ENCODE assay signal across 26 mouse cellular contexts in genomic region chr3:127849922-127850321, GRCm38 (mm10). TPM values are rescaled to one million over a fixed set of nuclear protein-coding genes. Genes with fewer than 3 reads are reported as not detected.
DNase-seq lines count a peak whose midpoint lies in the region; ATAC-seq and TF ChIP-seq lines count a peak whose summit lies in the region.
"Had no signal": no experiment of that assay in that cellular context is flagged by ENCODE, and none has a peak within 500 bp of the region (broad histone marks: within the 10 kb centered on the region; RNA-seq: fewer than 3 reads in every experiment).

No protein-coding gene starts in this region.

- no peak overlapping the region for H3K27ac ChIP-seq in intestine, postnatal 0 days (ENCODE audit: low read depth, low read length)
- H3K27ac ChIP-seq in liver, embryonic 14.5 days = peak overlapping the region; percentile 18; the same call in 1 of the 2 replicates
- H3K27ac ChIP-seq in hindbrain, embryonic 16.5 days (ENCODE audit: low read depth, low read length) = no peak overlapping the region
- no peak overlapping the region for H3K27ac ChIP-seq in heart, embryonic 12.5 days (ENCODE audit: poor library complexity, severe bottlenecking)
- no peak overlapping the region for H3K27ac ChIP-seq in midbrain, embryonic 16.5 days (ENCODE audit: low read length)
- H3K27ac ChIP-seq: embryonic facial prominence, embryonic 12.5 days; forebrain, embryonic 13.5 days; heart, embryonic 10.5 days; hindbrain, embryonic 10.5 days; hindbrain, postnatal 0 days; left cerebral cortex, adult 2 months; limb, embryonic 15.5 days; midbrain, embryonic 12.5 days had no signal

- no peaks in the 10 kb centered on the region for H3K9me3 ChIP-seq in intestine, postnatal 0 days (ENCODE audit: control insufficient read depth)
- no peaks in the 10 kb centered on the region for H3K9me3 ChIP-seq in liver, embryonic 14.5 days (ENCODE audit: control insufficient read depth, low read length)
- no peaks in the 10 kb centered on the region for H3K9me3 ChIP-seq in hindbrain, embryonic 16.5 days (ENCODE audit: control insufficient read depth, low read length)
- H3K9me3 ChIP-seq in heart, embryonic 12.5 days (replicated peaks) = peaks cover 5% of the 10 kb centered on the region; the same call in 1 of the 2 replicates
- H3K9me3 ChIP-seq in midbrain, embryonic 16.5 days (replicated peaks; ENCODE audit: control insufficient read depth, low read length, poor library complexity, severe bottlenecking) = no peaks in the 10 kb centered on the region; the same call in 1 of the 2 replicates
- H3K9me3 ChIP-seq: embryonic facial prominence, embryonic 12.5 days; hindbrain, embryonic 10.5 days; limb, embryonic 15.5 days had no signal

- no peak overlapping the region for H3K4me2 ChIP-seq in intestine, postnatal 0 days (replicated peaks; ENCODE audit: low read depth)
- peak overlapping the region; percentile 33 for H3K4me2 ChIP-seq in liver, embryonic 14.5 days (ENCODE audit: low read depth)
- H3K4me2 ChIP-seq in hindbrain, embryonic 16.5 days (ENCODE audit: low read length) = no peak overlapping the region
- no peak overlapping the region for H3K4me2 ChIP-seq in heart, embryonic 12.5 days
- no peak overlapping the region for H3K4me2 ChIP-seq in midbrain, embryonic 16.5 days (ENCODE audit: low read length)
- H3K4me2 ChIP-seq: embryonic facial prominence, embryonic 12.5 days; forebrain, embryonic 13.5 days; limb, embryonic 15.5 days; midbrain, embryonic 12.5 days had no signal

- no peak; the same call in 1 of the 2 replicates for ATAC-seq in intestine, postnatal 0 days
- peak; percentile 76 for ATAC-seq in liver, embryonic 14.5 days (ENCODE audit: insufficient read depth)
- no peak for ATAC-seq in hindbrain, embryonic 16.5 days
- no peak for ATAC-seq in heart, embryonic 12.5 days (ENCODE audit: insufficient number of reproducible peaks, low FRiP score)
- ATAC-seq in midbrain, embryonic 16.5 days = no peak
- ATAC-seq: forebrain, embryonic 13.5 days; hindbrain, postnatal 0 days; lung, postnatal 0 days had no signal

- no peaks in the 10 kb centered on the region for H3K36me3 ChIP-seq in intestine, postnatal 0 days (ENCODE audit: control insufficient read depth, insufficient read depth)
- no peaks in the 10 kb centered on the region for H3K36me3 ChIP-seq in liver, embryonic 14.5 days (replicated peaks; ENCODE audit: control insufficient read depth, insufficient read depth, low read depth)
- no peaks in the 10 kb centered on the region for H3K36me3 ChIP-seq in hindbrain, embryonic 16.5 days (ENCODE audit: control insufficient read depth, insufficient read depth, low read length)
- no peaks in the 10 kb centered on the region for H3K36me3 ChIP-seq in heart, embryonic 12.5 days
- no peaks in the 10 kb centered on the region for H3K36me3 ChIP-seq in midbrain, embryonic 16.5 days (ENCODE audit: control insufficient read depth, insufficient read depth, low read length)
- H3K36me3 ChIP-seq: embryonic facial prominence, embryonic 12.5 days; heart, embryonic 10.5 days; hindbrain, embryonic 10.5 days; limb, embryonic 15.5 days; midbrain, embryonic 12.5 days had no signal

- DNase-seq in c-Kit-positive CD71-positive TER-119-positive erythroid progenitor cells, embryonic 14.5 days (ENCODE audit: low spot score) = peak; percentile 64
- peak in 2 of 3 experiments; percentile 32 to 54 for DNase-seq in liver, embryonic 14.5 days (ENCODE audit: low read depth in 3 of 3, low spot score in 3 of 3)
- no peak for DNase-seq in Muller cell, postnatal 12 days (ENCODE audit: inconsistent ontology term)
- DNase-seq: adrenal gland, postnatal 25 days; cerebellum, adult 11-12 months; cerebellum, postnatal 10 days; heart, postnatal 10 days; kidney, adult 18-20 months; kidney, postnatal 10 days; right cerebral cortex, postnatal 14 days; spleen, adult 18-20 months; thymus, postnatal 25 days had no signal

- no peaks in the 10 kb centered on the region for H3K27me3 ChIP-seq in intestine, postnatal 0 days (replicated peaks; ENCODE audit: control insufficient read depth, insufficient read depth, low read length)
- H3K27me3 ChIP-seq in liver, embryonic 14.5 days (ENCODE audit: control insufficient read depth, insufficient read depth, low read length) = no peaks in the 10 kb centered on the region
- 0 out of 2 replicates have a peak, but pooled peaks cover 2% of the 10 kb centered on the region for H3K27me3 ChIP-seq in hindbrain, embryonic 16.5 days (replicated peaks; ENCODE audit: control insufficient read depth, insufficient read depth, low read length)
- peaks cover 24% of the 10 kb centered on the region; the same call in 1 of the 2 replicates for H3K27me3 ChIP-seq in heart, embryonic 12.5 days (replicated peaks)
- H3K27me3 ChIP-seq in midbrain, embryonic 16.5 days (ENCODE audit: control insufficient read depth, insufficient read depth, low read depth, low read length) = no peaks in the 10 kb centered on the region
- H3K27me3 ChIP-seq: embryonic facial prominence, embryonic 12.5 days; forebrain, embryonic 13.5 days; limb, embryonic 15.5 days; midbrain, embryonic 12.5 days had no signal

- TF ChIP-seq EP300 in liver, embryonic 14.5 days (IDR thresholded peaks at IDR 0.05; ENCODE audit: low read depth) = peak; percentile 58

- H3K9ac ChIP-seq in intestine, postnatal 0 days (ENCODE audit: low read depth, low read length) = no peak overlapping the region
- H3K9ac ChIP-seq in liver, embryonic 14.5 days (replicated peaks) = peak overlapping the region; percentile 14; the same call in 1 of the 2 replicates
- H3K9ac ChIP-seq in hindbrain, embryonic 16.5 days (ENCODE audit: low read depth, low read length) = no peak overlapping the region
- no peak overlapping the region for H3K9ac ChIP-seq in heart, embryonic 12.5 days
- H3K9ac ChIP-seq in midbrain, embryonic 16.5 days (ENCODE audit: low read depth, low read length) = no peak overlapping the region
- H3K9ac ChIP-seq: embryonic facial prominence, embryonic 12.5 days; forebrain, embryonic 13.5 days; limb, embryonic 15.5 days; midbrain, embryonic 12.5 days had no signal

- H3K4me3 ChIP-seq in intestine, postnatal 0 days (ENCODE audit: low read depth, low read length) = no peak overlapping the region
- no peak overlapping the region for H3K4me3 ChIP-seq in liver, embryonic 14.5 days (ENCODE audit: insufficient read depth in 1 of 2, low read depth in 2 of 2, low read length in 2 of 2)
- no peak overlapping the region for H3K4me3 ChIP-seq in hindbrain, embryonic 16.5 days (ENCODE audit: low read length)
- H3K4me3 ChIP-seq in heart, embryonic 12.5 days = no peak overlapping the region
- no peak overlapping the region for H3K4me3 ChIP-seq in midbrain, embryonic 16.5 days (ENCODE audit: low read depth, low read length)
- H3K4me3 ChIP-seq: embryonic facial prominence, embryonic 12.5 days; erythroblast, embryonic 14.5 days; forebrain, embryonic 13.5 days; heart, embryonic 10.5 days; hindbrain, embryonic 10.5 days; left cerebral cortex, adult 2 months; limb, embryonic 15.5 days; midbrain, embryonic 12.5 days had no signal

- WGBS in intestine, postnatal 0 days = 54% methylated on average over 5 of the region's 5 CpGs
- 29% methylated on average over 5 of the region's 5 CpGs for WGBS in liver, embryonic 14.5 days (ENCODE audit: insufficient replicate concordance)
- WGBS in hindbrain, embryonic 16.5 days = 81% methylated on average over 5 of the region's 5 CpGs
- 68% methylated on average over 5 of the region's 5 CpGs for WGBS in heart, embryonic 12.5 days
- WGBS in midbrain, embryonic 16.5 days = 71% methylated on average over 5 of the region's 5 CpGs

- H3K4me1 ChIP-seq in intestine, postnatal 0 days (replicated peaks; ENCODE audit: control insufficient read depth, insufficient read depth, low read length) = peaks cover 3% of the 10 kb centered on the region
- H3K4me1 ChIP-seq in liver, embryonic 14.5 days (replicated peaks; ENCODE audit: control insufficient read depth in 2 of 2, insufficient read depth in 2 of 2, low read length in 1 of 2) = peaks cover 25 to 35% of the 10 kb centered on the region in 2 experiments
- H3K4me1 ChIP-seq in hindbrain, embryonic 16.5 days (ENCODE audit: control insufficient read depth, insufficient read depth, low read depth, low read length) = peaks cover 2% of the 10 kb centered on the region; the same call in 1 of the 2 replicates
- 0 out of 2 replicates have a peak, but pooled peaks cover 2% of the 10 kb centered on the region for H3K4me1 ChIP-seq in heart, embryonic 12.5 days (replicated peaks)
- H3K4me1 ChIP-seq in midbrain, embryonic 16.5 days (ENCODE audit: control insufficient read depth, insufficient read depth, low read length) = peaks cover 5% of the 10 kb centered on the region; the same call in 1 of the 2 replicates
- H3K4me1 ChIP-seq: heart, embryonic 10.5 days; limb, embryonic 15.5 days had no signal

- TF ChIP-seq CTCF in intestine, postnatal 0 days (IDR thresholded peaks at IDR 0.05; ENCODE audit: low read depth) = peak; percentile 25; the same call in 1 of the 2 replicates
- peak; percentile 20; the same call in 1 of the 2 replicates for TF ChIP-seq CTCF in liver, embryonic 14.5 days (IDR thresholded peaks at IDR 0.05; ENCODE audit: low read depth)

RNA-seq across cellular contexts. Expression of gene Ap1ar, which starts 12.6 kb away (rescaled TPM):
- 99.6 and 108 TPM in 2 replicates for polyA plus RNA-seq in intestine, postnatal 0 days (2015; fragmentation: Nextera tagmentation; extraction: Ambion mirVana)
- 15.3 and 23.6 TPM in 2 replicates for polyA plus RNA-seq in liver, embryonic 14.5 days (2012; rRNA removed)
- polyA plus RNA-seq in liver, embryonic 14.5 days (2014; fragmentation: Nextera tagmentation; extraction: Ambion mirVana) = 12.4 and 15.7 TPM in 2 replicates
- polyA plus RNA-seq in hindbrain, embryonic 16.5 days (2015; fragmentation: Nextera tagmentation; extraction: Ambion mirVana) = 83.0 and 86.3 TPM in 2 replicates
- polyA plus RNA-seq in heart, embryonic 12.5 days (2016; fragmentation: Nextera tagmentation; extraction: Ambion mirVana) = 37.0 and 44.8 TPM in 2 replicates
- 90.2 and 92.1 TPM in 2 replicates for polyA plus RNA-seq in midbrain, embryonic 16.5 days (2015; fragmentation: Nextera tagmentation; extraction: Ambion mirVana)

RNA-seq across cellular contexts. Expression of gene Fam241a, which starts 46.2 kb away (rescaled TPM):
- polyA plus RNA-seq in intestine, postnatal 0 days (2015; fragmentation: Nextera tagmentation; extraction: Ambion mirVana) = 17.8 and 18.9 TPM in 2 replicates
- polyA plus RNA-seq in liver, embryonic 14.5 days (2012; rRNA removed) = 16.9 and 24.2 TPM in 2 replicates
- 51.9 and 56.9 TPM in 2 replicates for polyA plus RNA-seq in liver, embryonic 14.5 days (2014; fragmentation: Nextera tagmentation; extraction: Ambion mirVana)
- polyA plus RNA-seq in hindbrain, embryonic 16.5 days (2015; fragmentation: Nextera tagmentation; extraction: Ambion mirVana) = 5.4 and 7.6 TPM in 2 replicates
- polyA plus RNA-seq in heart, embryonic 12.5 days (2016; fragmentation: Nextera tagmentation; extraction: Ambion mirVana) = 11.7 and 12.2 TPM in 2 replicates
- 6.8 and 8.5 TPM in 2 replicates for polyA plus RNA-seq in midbrain, embryonic 16.5 days (2015; fragmentation: Nextera tagmentation; extraction: Ambion mirVana)
